Mouse (Mus musculus): ENCODE results near the gene Rgl1. TPM values are rescaled to one million over a fixed set of nuclear protein-coding genes. Genes with fewer than 3 reads are reported as not detected.
A peak's percentile ranks its signal among the peaks of the same experiment; 100 is the strongest.

The Rgl1 gene
- polyA plus RNA-seq, 1 experiment from 2014 or later = 38.7 TPM

GRCm38 (mm10) chr1:152612535-152613157 is 153.5 kb downstream of the Rgl1 start:
- H3K4me3 ChIP-seq = no peak overlapping the region
- peaks cover 89% of the 10 kb centered on the region for H3K36me3 ChIP-seq
- no peaks in the 10 kb centered on the region for H3K27me3 ChIP-seq (ENCODE audit: low read depth, poor library complexity, severe bottlenecking)
- peaks cover 21% of the 10 kb centered on the region for H3K4me1 ChIP-seq
- no peak for DNase-seq (ENCODE audit: low spot score)
- H3K27ac ChIP-seq = no peak overlapping the region
- WGBS = 89% methylated on average over 12 of the region's 12 CpGs
- no peaks in the 10 kb centered on the region for H3K9me3 ChIP-seq (replicated peaks)

DNA sequence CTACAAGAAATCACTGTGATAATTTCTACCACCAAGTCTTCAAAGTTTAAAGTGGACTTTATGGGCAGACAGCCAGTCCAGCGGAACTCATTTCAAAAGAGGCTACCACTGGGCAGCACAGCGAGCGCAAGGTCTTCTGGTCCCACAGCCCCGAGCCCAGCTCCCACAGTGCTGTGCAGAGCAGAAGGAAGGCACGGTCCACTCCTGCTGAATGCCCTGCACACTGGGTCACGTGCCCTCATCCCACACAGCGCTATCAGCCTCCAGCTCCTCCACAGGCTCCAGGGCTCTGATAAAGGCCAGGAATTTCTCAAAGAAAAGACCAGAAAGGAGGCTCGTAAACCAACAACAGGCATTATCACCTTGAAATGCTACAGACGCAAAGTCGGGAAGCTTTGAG is 156.6 kb downstream of the Rgl1 start:
- no peak overlapping the region for H3K27ac ChIP-seq
- no peak overlapping the region for H3K4me3 ChIP-seq
- 77% methylated on average over 10 of the region's 10 CpGs for WGBS
- H3K4me1 ChIP-seq = peaks cover 13% of the 10 kb centered on the region
- H3K36me3 ChIP-seq = peaks cover 81% of the 10 kb centered on the region
- DNase-seq (ENCODE audit: low spot score) = no peak
- no peaks in the 10 kb centered on the region for H3K9me3 ChIP-seq (replicated peaks)
- H3K27me3 ChIP-seq (ENCODE audit: low read depth, poor library complexity, severe bottlenecking) = no peaks in the 10 kb centered on the region

DNA sequence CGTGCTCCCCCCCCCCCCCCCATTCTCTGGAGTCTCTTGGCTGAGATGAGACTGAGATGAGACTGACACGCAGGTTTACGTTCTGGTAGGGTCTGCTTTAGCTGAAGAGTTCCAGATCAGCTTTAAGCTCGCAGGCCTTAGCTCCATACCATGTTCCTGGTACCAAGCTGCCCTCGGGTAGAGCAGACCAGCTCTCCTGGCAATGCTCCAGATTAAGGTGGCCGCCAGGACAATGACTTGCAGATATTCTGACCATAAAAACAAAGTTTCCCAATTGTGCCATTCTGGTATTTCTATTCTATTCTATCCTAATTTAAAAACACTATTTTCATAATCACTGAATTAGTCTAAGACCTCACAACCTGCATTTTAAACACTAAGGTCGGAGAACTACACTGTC is 157.1 kb downstream of the Rgl1 start:
- 82% methylated on average over 7 of the region's 7 CpGs for WGBS

GRCm38 (mm10) chr1:152607765-152608164 is 158.4 kb downstream of the Rgl1 start:
- no peak for DNase-seq (ENCODE audit: low spot score)
- no peak overlapping the region for H3K27ac ChIP-seq

More for the DNA sequence above, 157.1 kb downstream of the Rgl1 start:
- no peak overlapping the region for H3K4me3 ChIP-seq
- DNase-seq (ENCODE audit: low spot score) = no peak
- H3K9me3 ChIP-seq (replicated peaks) = no peaks in the 10 kb centered on the region
- no peaks in the 10 kb centered on the region for H3K27me3 ChIP-seq (ENCODE audit: low read depth, poor library complexity, severe bottlenecking)
- H3K4me1 ChIP-seq = peaks cover 11% of the 10 kb centered on the region
- H3K27ac ChIP-seq = no peak overlapping the region
- H3K36me3 ChIP-seq = peaks cover 81% of the 10 kb centered on the region

DNA sequence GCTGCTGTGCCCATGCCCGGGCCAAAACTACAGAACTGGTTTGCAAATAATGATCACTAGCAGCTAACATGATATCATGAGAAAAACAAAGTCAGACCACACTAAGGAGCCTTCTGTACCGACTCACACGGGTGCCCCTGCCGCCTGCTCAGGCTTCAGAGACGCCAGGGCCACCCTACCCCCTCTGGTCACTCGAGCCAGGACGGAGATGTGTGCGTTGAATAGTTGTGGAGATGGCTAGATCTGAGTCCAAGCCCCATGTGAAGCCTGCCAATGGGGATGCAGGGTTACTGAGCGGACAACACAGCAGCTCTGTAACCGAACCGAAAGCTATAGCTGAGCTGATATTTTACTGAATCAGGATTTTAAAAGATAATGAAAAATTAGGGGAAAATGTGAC is 159.4 kb downstream of the Rgl1 start:
- H3K4me1 ChIP-seq = peaks cover 7% of the 10 kb centered on the region; the same call in 1 of the 2 replicates
- no peaks in the 10 kb centered on the region for H3K9me3 ChIP-seq (replicated peaks)
- H3K27me3 ChIP-seq (ENCODE audit: low read depth, poor library complexity, severe bottlenecking) = no peaks in the 10 kb centered on the region
- peaks cover 80% of the 10 kb centered on the region for H3K36me3 ChIP-seq
- 95% methylated on average over 11 of the region's 11 CpGs for WGBS
- DNase-seq (ENCODE audit: low spot score) = no peak
- H3K4me3 ChIP-seq = no peak overlapping the region
- H3K27ac ChIP-seq = no peak overlapping the region

More at GRCm38 (mm10) chr1:152607765-152608164, 158.4 kb downstream of the Rgl1 start:
- H3K9me3 ChIP-seq (replicated peaks) = no peaks in the 10 kb centered on the region
- H3K4me1 ChIP-seq = peaks cover 11% of the 10 kb centered on the region
- H3K4me3 ChIP-seq = no peak overlapping the region
- no peaks in the 10 kb centered on the region for H3K27me3 ChIP-seq (ENCODE audit: low read depth, poor library complexity, severe bottlenecking)
- 85% methylated on average over 14 of the region's 14 CpGs for WGBS
- H3K36me3 ChIP-seq = peaks cover 82% of the 10 kb centered on the region

GRCm38 (mm10) chr1:152605895-152606625 is 160.1 kb downstream of the Rgl1 start:
- Histone ChIP-seq H3K4me1 (peaks cover 7% of the 10 kb centered on the region; the same call in 1 of the 2 replicates), H3K27ac (no peak overlapping the region), H3K27me3 (ENCODE audit: low read depth, poor library complexity, severe bottlenecking) (no peaks in the 10 kb centered on the region), H3K36me3 (peaks cover 78% of the 10 kb centered on the region), H3K4me3 (no peak overlapping the region), H3K9me3 (replicated peaks) (no peaks in the 10 kb centered on the region)
- 95% methylated on average over 5 of the region's 5 CpGs for WGBS
- DNase-seq (ENCODE audit: low spot score) = no peak

GRCm38 (mm10) chr1:152604147-152604546 is 162.0 kb downstream of the Rgl1 start:
- H3K9me3 ChIP-seq (replicated peaks) = no peaks in the 10 kb centered on the region
- WGBS = 93% methylated on average over 6 of the region's 6 CpGs
- no peaks in the 10 kb centered on the region for H3K27me3 ChIP-seq (ENCODE audit: low read depth, poor library complexity, severe bottlenecking)
- no peak overlapping the region for H3K4me3 ChIP-seq
- H3K27ac ChIP-seq = no peak overlapping the region
- DNase-seq (ENCODE audit: low spot score) = no peak
- peaks cover 63% of the 10 kb centered on the region for H3K36me3 ChIP-seq
- H3K4me1 ChIP-seq = no peaks in the 10 kb centered on the region

GRCm38 (mm10) chr1:152603628-152604027 is 162.5 kb downstream of the Rgl1 start:
- DNase-seq (ENCODE audit: low spot score) = no peak
- Histone ChIP-seq H3K4me1 (peaks cover under 1% of the 10 kb centered on the region; the same call in 1 of the 2 replicates), H3K36me3 (peaks cover 66% of the 10 kb centered on the region), H3K9me3 (replicated peaks) (no peaks in the 10 kb centered on the region), H3K27ac (no peak overlapping the region), H3K4me3 (no peak overlapping the region), H3K27me3 (ENCODE audit: low read depth, poor library complexity, severe bottlenecking) (no peaks in the 10 kb centered on the region)
- WGBS = 87% methylated on average over 9 of the region's 9 CpGs

GRCm38 (mm10) chr1:152600494-152600893 is 165.7 kb downstream of the Rgl1 start:
- no peaks in the 10 kb centered on the region for H3K27me3 ChIP-seq (ENCODE audit: low read depth, poor library complexity, severe bottlenecking)
- H3K4me3 ChIP-seq = no peak overlapping the region
- peaks cover 44% of the 10 kb centered on the region for H3K36me3 ChIP-seq
- no peak for DNase-seq (ENCODE audit: low spot score)
- WGBS = 89% methylated on average over 2 of the region's 2 CpGs
- no peaks in the 10 kb centered on the region for H3K9me3 ChIP-seq (replicated peaks)
- no peak overlapping the region for H3K27ac ChIP-seq
- H3K4me1 ChIP-seq = peaks cover 7% of the 10 kb centered on the region; the same call in 1 of the 2 replicates

DNA sequence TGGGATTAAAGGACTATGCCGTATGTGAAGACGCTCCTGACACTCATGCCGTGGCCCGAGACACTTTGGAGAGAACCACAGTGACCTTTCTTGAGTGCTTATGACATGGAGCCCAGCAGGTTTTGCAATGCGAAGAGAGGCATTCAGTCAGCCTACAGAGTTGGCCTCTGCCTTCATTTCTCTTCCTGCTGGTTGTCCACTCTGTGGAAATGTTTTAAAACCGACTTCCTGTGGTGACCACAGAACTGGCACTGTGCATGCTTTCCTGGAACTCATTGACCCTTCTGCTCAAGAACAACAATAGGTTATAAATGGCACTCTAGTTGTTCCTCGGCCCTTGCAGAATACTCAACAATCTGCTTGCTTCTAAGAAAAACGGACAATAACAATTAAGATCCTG is 166.8 kb downstream of the Rgl1 start:
- H3K4me3 ChIP-seq = no peak overlapping the region
- H3K36me3 ChIP-seq = peaks cover 35% of the 10 kb centered on the region
- H3K4me1 ChIP-seq = peaks cover 15% of the 10 kb centered on the region; the same call in 1 of the 2 replicates
- no peaks in the 10 kb centered on the region for H3K9me3 ChIP-seq (replicated peaks)
- no peak overlapping the region for H3K27ac ChIP-seq
- no peak for DNase-seq (ENCODE audit: low spot score)
- no peaks in the 10 kb centered on the region for H3K27me3 ChIP-seq (ENCODE audit: low read depth, poor library complexity, severe bottlenecking)
- 87% methylated on average over 8 of the region's 8 CpGs for WGBS

DNA sequence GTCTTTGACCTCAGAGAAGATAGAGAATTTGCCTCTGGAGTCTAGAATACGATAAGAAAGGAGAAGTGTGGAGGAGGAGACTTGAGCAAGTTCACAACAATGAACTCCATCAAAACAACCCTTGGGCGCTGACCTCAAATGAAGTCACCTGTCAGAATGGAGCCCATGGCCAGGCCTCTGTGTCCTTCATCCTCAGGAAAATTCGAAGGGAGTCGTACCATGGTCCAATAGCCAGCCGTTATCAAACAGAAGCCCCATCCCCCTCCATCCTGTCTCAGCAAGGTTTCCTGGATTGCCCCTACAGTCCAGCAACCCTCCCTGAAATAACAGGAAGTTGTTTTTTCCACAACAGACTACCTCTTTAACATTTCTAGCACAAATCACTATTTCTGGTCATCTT is 171.5 kb downstream of the Rgl1 start:
- H3K4me1 ChIP-seq = peaks cover 45% of the 10 kb centered on the region
- H3K9me3 ChIP-seq (replicated peaks) = no peaks in the 10 kb centered on the region
- DNase-seq (ENCODE audit: low spot score) = no peak
- H3K4me3 ChIP-seq = no peak overlapping the region
- peaks cover 22% of the 10 kb centered on the region; the same call in 1 of the 2 replicates for H3K36me3 ChIP-seq
- no peaks in the 10 kb centered on the region for H3K27me3 ChIP-seq (ENCODE audit: low read depth, poor library complexity, severe bottlenecking)
- peak overlapping the region; percentile 53; the same call in 1 of the 2 replicates for H3K27ac ChIP-seq
- WGBS = 81% methylated on average over 5 of the region's 5 CpGs

- H3K9me3 ChIP-seq (replicated peaks) = no peaks in the 10 kb centered on the region
- no peaks in the 10 kb centered on the region for H3K27me3 ChIP-seq (ENCODE audit: low read depth, poor library complexity, severe bottlenecking)
- H3K27ac ChIP-seq = no peak overlapping the region
- no peak overlapping the region for H3K4me3 ChIP-seq
- H3K36me3 ChIP-seq = peaks cover 18% of the 10 kb centered on the region; the same call in 1 of the 2 replicates
- no peak for DNase-seq (ENCODE audit: low spot score)
- peaks cover 52% of the 10 kb centered on the region for H3K4me1 ChIP-seq
- 90% methylated on average over 9 of the region's 9 CpGs for whole genome bisulfite sequencing
Measured at GRCm38 (mm10) chr1:152593831-152594549, 172.2 kb downstream of the Rgl1 start.

DNA sequence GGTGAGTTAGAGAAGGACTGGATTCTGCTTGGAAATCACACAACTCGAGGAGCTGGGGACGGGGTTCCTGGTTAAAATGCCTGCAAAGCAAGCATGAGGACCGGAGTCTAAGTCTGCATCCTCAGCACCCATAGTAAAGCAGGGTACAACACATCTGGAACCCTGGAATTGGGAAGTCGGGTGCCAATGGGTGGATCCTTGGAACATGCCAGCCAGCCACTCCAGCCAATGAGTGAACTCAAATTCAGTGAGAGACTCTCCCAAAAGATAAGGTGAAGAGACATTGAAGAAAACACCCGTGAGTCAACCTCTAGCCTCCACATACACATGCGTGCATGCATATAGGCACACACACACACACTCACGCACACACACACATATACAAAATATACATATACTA is 172.8 kb downstream of the Rgl1 start:
- Histone ChIP-seq H3K9me3 (replicated peaks) (no peaks in the 10 kb centered on the region), H3K4me1 (peaks cover 53% of the 10 kb centered on the region)
- 89% methylated on average over 7 of the region's 7 CpGs for WGBS

More for the DNA sequence above, 172.8 kb downstream of the Rgl1 start:
- DNase-seq (ENCODE audit: low spot score) = no peak
- no peak overlapping the region for H3K27ac ChIP-seq
- H3K36me3 ChIP-seq = peaks cover 13% of the 10 kb centered on the region; the same call in 1 of the 2 replicates
- H3K27me3 ChIP-seq (ENCODE audit: low read depth, poor library complexity, severe bottlenecking) = no peaks in the 10 kb centered on the region
- no peak overlapping the region for H3K4me3 ChIP-seq
